Mouse (Mus musculus): ENCODE results near the gene Ano1. TPM values are rescaled to one million over a fixed set of nuclear protein-coding genes. Genes with fewer than 3 reads are reported as not detected.

The Ano1 gene
- total and polyA plus RNA-seq, 3 experiments, result 0.04 TPM; not detected in 2

GRCm38 (mm10) chr7:144572234-144572633, 179.5 kb downstream of the Ano1 start:
- Histone ChIP-seq H3K79me2 (ENCODE audit: control insufficient read depth, insufficient read depth, low read length, poor library complexity) (no peaks in the 10 kb centered on the region), H3K9ac (ENCODE audit: control insufficient read depth, low read depth, low read length, poor library complexity, severe bottlenecking) (no peak overlapping the region), H3K4me1 (ENCODE audit: control insufficient read depth in 1 of 2, insufficient read depth in 2 of 2, low read length in 2 of 2) (no peaks in the 10 kb centered on the region), H3K9me3 (replicated peaks; ENCODE audit: insufficient read depth, low read length) (no peaks in the 10 kb centered on the region), H3K36me3 (ENCODE audit: control insufficient read depth in 1 of 2, insufficient read depth in 2 of 2, low read length in 2 of 2) (no peaks in the 10 kb centered on the region), H3K27ac (ENCODE audit: control insufficient read depth, low read depth, low read length) (no peak overlapping the region), H3K27me3 (ENCODE audit: control insufficient read depth in 1 of 2, insufficient read depth in 2 of 2, low read length in 2 of 2) (no peaks in the 10 kb centered on the region), H3K4me3 (ENCODE audit: control insufficient read depth in 1 of 2, insufficient read depth in 1 of 2, low read depth in 2 of 2, low read length in 2 of 2) (no peak overlapping the region)
- TF ChIP-seq HCFC1 (IDR thresholded peaks at IDR 0.05; ENCODE audit: low read depth, low read length), result no peak
- no peak for TF ChIP-seq SIN3A (IDR thresholded peaks at IDR 0.05; ENCODE audit: low read length)
- no peak for TF ChIP-seq JUND (IDR thresholded peaks at IDR 0.05; ENCODE audit: low read depth, low read length)
- TF ChIP-seq ZNF384 (IDR thresholded peaks at IDR 0.05; ENCODE audit: low read depth, low read length), result no peak
- TF ChIP-seq SMC3 (IDR thresholded peaks at IDR 0.05; ENCODE audit: low read depth, low read length), result no peak
- no peak for TF ChIP-seq ETS1 (IDR thresholded peaks at IDR 0.05; ENCODE audit: low read depth, low read length)
- TF ChIP-seq RCOR1 (IDR thresholded peaks at IDR 0.05; ENCODE audit: low read depth, low read length), result no peak
- no peak for TF ChIP-seq ZC3H11A (IDR thresholded peaks at IDR 0.05; ENCODE audit: low read depth, low read length)
- TF ChIP-seq MXI1 (IDR thresholded peaks at IDR 0.05; ENCODE audit: low read depth, low read length), result no peak
- no peak for TF ChIP-seq EP300 (IDR thresholded peaks at IDR 0.05; ENCODE audit: low read depth in 1 of 2, low read length in 2 of 2)
- TF ChIP-seq CTCF (IDR thresholded peaks at IDR 0.05 in 2 of 3, conservative IDR thresholded peaks at IDR 0.05 in 1 of 3; ENCODE audit: control insufficient read depth in 1 of 3, insufficient read depth in 1 of 3, low read depth in 2 of 3, low read length in 3 of 3, poor library complexity in 1 of 3, severe bottlenecking in 1 of 3), result no peak
- TF ChIP-seq MAFK (IDR thresholded peaks at IDR 0.05; ENCODE audit: borderline replicate concordance, low read depth, low read length), result no peak
- no peak for TF ChIP-seq POLR2A (IDR thresholded peaks at IDR 0.05; ENCODE audit: control insufficient read depth in 1 of 2, insufficient read depth in 1 of 2, low read depth in 1 of 2, low read length in 2 of 2, poor library complexity in 1 of 2)
- no peak for TF ChIP-seq CHD2 (IDR thresholded peaks at IDR 0.05; ENCODE audit: low read length)
- no peak for TF ChIP-seq TBP (IDR thresholded peaks at IDR 0.05; ENCODE audit: low read depth, low read length)
- no peak for TF ChIP-seq GATA1 (IDR thresholded peaks at IDR 0.05; ENCODE audit: low read depth, low read length)
- no peak for TF ChIP-seq TAL1 (IDR thresholded peaks at IDR 0.05; ENCODE audit: low read length)
- no peak for TF ChIP-seq CHD1 (IDR thresholded peaks at IDR 0.05; ENCODE audit: low read depth, low read length)
- TF ChIP-seq MAX (IDR thresholded peaks at IDR 0.05; ENCODE audit: low read length), result no peak
- DNase-seq (ENCODE audit: low read depth, low spot score), result no peak

- Histone ChIP-seq H3K4me3 (ENCODE audit: control insufficient read depth in 1 of 2, insufficient read depth in 1 of 2, low read depth in 2 of 2, low read length in 2 of 2) (no peak overlapping the region), H3K27me3 (ENCODE audit: control insufficient read depth in 1 of 2, insufficient read depth in 2 of 2, low read length in 2 of 2) (no peaks in the 10 kb centered on the region), H3K79me2 (ENCODE audit: control insufficient read depth, insufficient read depth, low read length, poor library complexity) (no peaks in the 10 kb centered on the region), H3K9me3 (replicated peaks; ENCODE audit: insufficient read depth, low read length) (no peaks in the 10 kb centered on the region), H3K36me3 (ENCODE audit: control insufficient read depth in 1 of 2, insufficient read depth in 2 of 2, low read length in 2 of 2) (no peaks in the 10 kb centered on the region), H3K4me1 (ENCODE audit: control insufficient read depth in 1 of 2, insufficient read depth in 2 of 2, low read length in 2 of 2) (no peaks in the 10 kb centered on the region), H3K9ac (ENCODE audit: control insufficient read depth, low read depth, low read length, poor library complexity, severe bottlenecking) (no peak overlapping the region), H3K27ac (ENCODE audit: control insufficient read depth, low read depth, low read length) (no peak overlapping the region)
- DNase-seq (ENCODE audit: low read depth, low spot score), result no peak
- TF ChIP-seq MXI1 (IDR thresholded peaks at IDR 0.05; ENCODE audit: low read depth, low read length) (no peak), MEF2A (IDR thresholded peaks at IDR 0.05; ENCODE audit: extremely low read depth, insufficient replicate concordance, low read depth, low read length, poor library complexity, severe bottlenecking) (no peak), GATA1 (IDR thresholded peaks at IDR 0.05; ENCODE audit: low read depth, low read length) (no peak), CHD2 (IDR thresholded peaks at IDR 0.05; ENCODE audit: low read length) (no peak), MAZ (IDR thresholded peaks at IDR 0.05; ENCODE audit: low read depth, low read length) (no peak), GABPA (IDR thresholded peaks at IDR 0.05; ENCODE audit: low read depth, low read length) (no peak), MAX (IDR thresholded peaks at IDR 0.05; ENCODE audit: low read length) (no peak), SMC3 (IDR thresholded peaks at IDR 0.05; ENCODE audit: low read depth, low read length) (no peak), POLR2AphosphoS2 (IDR thresholded peaks at IDR 0.05; ENCODE audit: low read length) (no peak), USF2 (IDR thresholded peaks at IDR 0.05; ENCODE audit: borderline replicate concordance in 1 of 2, insufficient read depth in 1 of 2, low read depth in 1 of 2, low read length in 2 of 2) (no peak), SIN3A (IDR thresholded peaks at IDR 0.05; ENCODE audit: low read length) (no peak), MAFK (IDR thresholded peaks at IDR 0.05; ENCODE audit: borderline replicate concordance, low read depth, low read length) (no peak)
Measured at GRCm38 (mm10) chr7:144571598-144571997, 180.2 kb downstream of the Ano1 start.
